Mouse (Mus musculus): ENCODE data around the gene Stag2.

The Stag2 gene

GRCm38 (mm10) chrX:42250342-42250741 is 101.2 kb downstream of the Stag2 start:
- no peak for DNase-seq

GRCm38 (mm10) chrX:42272713-42273112 is 123.6 kb downstream of the Stag2 start:
- peak; percentile 36 to 44 for DNase-seq

DNA sequence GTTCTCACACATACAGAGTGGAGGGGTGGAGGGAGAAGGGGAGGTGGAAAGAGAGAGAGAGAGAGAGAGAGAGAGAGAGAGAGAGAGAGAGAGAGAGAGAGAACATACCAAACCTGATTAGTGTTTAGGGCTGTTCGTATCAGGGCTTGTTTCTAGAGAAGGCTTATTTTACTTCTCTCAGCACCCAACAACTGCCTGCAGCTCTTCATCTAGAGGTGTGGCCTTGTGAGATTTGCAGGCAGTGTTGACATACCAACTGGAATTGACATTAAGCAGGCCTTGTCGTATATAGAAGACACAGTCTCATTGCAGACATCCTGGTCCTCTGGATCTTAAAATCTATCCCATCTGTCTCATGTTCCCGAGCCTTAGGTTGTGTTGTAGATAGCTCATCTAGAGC is 141.1 kb downstream of the Stag2 start:
- DNase-seq: no peak

- DNase-seq: no peak
These were observed 166.1 kb downstream of the Stag2 start for GRCm38 (mm10) chrX:42315231-42315630.

DNA sequence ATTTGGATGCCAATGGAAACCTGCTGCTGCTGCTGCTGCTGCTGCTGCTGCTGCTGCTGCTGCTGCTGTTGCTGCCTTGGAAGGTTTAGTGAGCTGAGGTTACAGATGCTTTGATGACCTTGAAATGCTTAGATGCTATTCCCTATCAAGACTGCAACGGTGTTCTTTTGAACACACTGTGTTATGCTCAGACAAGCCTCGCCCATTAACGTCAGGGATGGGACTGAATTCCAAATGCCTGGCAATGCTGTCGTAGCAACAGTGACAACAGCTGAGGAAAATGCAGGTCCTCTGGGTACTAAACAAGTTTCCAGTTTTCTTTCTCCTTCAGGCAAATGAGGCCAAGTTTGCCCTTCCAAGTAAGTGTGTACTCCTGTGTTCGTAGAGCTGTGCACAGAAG is 171.3 kb downstream of the Stag2 start:
- DNase-seq: no peak

- DNase-seq: no peak
These were observed 172.2 kb downstream of the Stag2 start for GRCm38 (mm10) chrX:42321200-42321773.

- no peak for DNase-seq
These were observed 175.7 kb downstream of the Stag2 start for GRCm38 (mm10) chrX:42324848-42325247.
